Mouse (Mus musculus) intestine, embryonic 16.5 days (tissue): ENCODE measurements at regions not wholly inside any gene's neighbourhood (a gene's known extent, or its start where the extent isn't known, plus 50 kb on each side); places are given as distances from the start of the nearest gene placed in this dataset.

Experiments
- ATAC-seq: fragments of 200-750 bp; cut with Nextera tagmentation; 2 replicates; pipeline ENCODE4 v1.8.0; 2017; ENCODE audit warnings: moderate TSS enrichment, moderate library complexity
- H3K27ac ChIP-seq: fragments of 300-500 bp; sonication (generic); 2 replicates; pipeline ENCODE4 v1.5.1; 2014; ENCODE audit warnings: mild to moderate bottlenecking, low read length
- H3K27me3 ChIP-seq: fragments of 300-500 bp; sonication (generic); replicated peaks from 2 replicates; pipeline ENCODE4 v1.6.1; 2014; ENCODE audit warnings: low read length, control low read depth, mixed read lengths; ENCODE audit not compliant: control insufficient read depth, insufficient read depth
- H3K36me3 ChIP-seq: fragments of 300-500 bp; sonication (generic); 2 replicates; pipeline ENCODE4 v1.6.1; 2014; ENCODE audit warnings: low read length, control low read depth; ENCODE audit not compliant: control insufficient read depth, insufficient read depth
- H3K4me1 ChIP-seq: fragments of 300-500 bp; sonication (generic); 2 replicates; pipeline ENCODE4 v1.6.1; 2014; ENCODE audit warnings: low read length, control low read depth, mixed read lengths; ENCODE audit not compliant: control insufficient read depth, insufficient read depth
- H3K4me2 ChIP-seq: fragments of 300-500 bp; sonication (generic); 2 replicates; pipeline ENCODE4 v1.6.1; 2014; ENCODE audit warnings: low read depth, low read length, control low read depth
- H3K4me3 ChIP-seq: fragments of 300-500 bp; sonication (generic); 2 replicates; pipeline ENCODE4 v1.5.1; 2014; ENCODE audit warnings: mild to moderate bottlenecking, low read length
- H3K9ac ChIP-seq: fragments of 300-500 bp; sonication (generic); 2 replicates; pipeline ENCODE4 v1.6.1; 2014; ENCODE audit warnings: low read depth, low read length
- H3K9me3 ChIP-seq: fragments of 300-500 bp; sonication (generic); 2 replicates; pipeline ENCODE4 v1.6.1; 2016; ENCODE audit warnings: low read length, control low read depth; ENCODE audit not compliant: control insufficient read depth
- WGBS: fragments of 180-500 bp; shearing (Covaris S2); extraction: QIAGEN DNeasy Blood & Tissue Kit; methylation state at CpG from one replicate; pipeline ENCODE4 v1.1.7; 2014; 5-methylcytosine and 5-hydroxymethylcytosine counted together

- H3K4me1 ChIP-seq, result peaks cover 2% of the 10 kb centered on the region; the same call in 1 of the 2 replicates
- no peak overlapping the region for H3K4me3 ChIP-seq
- H3K9ac ChIP-seq, result no peak overlapping the region
- 75% methylated on average over 8 of the region's 8 CpGs for WGBS
- H3K9me3 ChIP-seq, result no peaks in the 10 kb centered on the region
- H3K36me3 ChIP-seq, result no peaks in the 10 kb centered on the region
- ATAC-seq, result no peak
- no peak overlapping the region for H3K4me2 ChIP-seq
- H3K27ac ChIP-seq, result no peak overlapping the region
- no peaks in the 10 kb centered on the region for H3K27me3 ChIP-seq
Observed at GRCm38 (mm10) chr11:17853246-17853804, 100.3 kb downstream of the Etaa1 start.

GRCm38 (mm10) chr11:17853832-17854231, 99.8 kb downstream of the Etaa1 start:
- ATAC-seq, result no peak

GRCm38 (mm10) chr11:17859364-17860131, 94.1 kb downstream of the Etaa1 start:
- Histone ChIP-seq H3K36me3 (no peaks in the 10 kb centered on the region), H3K27me3 (no peaks in the 10 kb centered on the region), H3K4me2 (no peak overlapping the region), H3K9ac (no peak overlapping the region), H3K9me3 (no peaks in the 10 kb centered on the region), H3K27ac (no peak overlapping the region), H3K4me1 (no peaks in the 10 kb centered on the region), H3K4me3 (no peak overlapping the region)
- 29% methylated on average over 9 of the region's 9 CpGs for WGBS
- peak; percentile 52; the same call in 1 of the 2 replicates for ATAC-seq

More at GRCm38 (mm10) chr11:17853832-17854231, 99.8 kb downstream of the Etaa1 start:
- no peak overlapping the region for H3K9ac ChIP-seq
- peaks cover 2% of the 10 kb centered on the region; the same call in 1 of the 2 replicates for H3K4me1 ChIP-seq
- 76% methylated on average over 3 of the region's 3 CpGs for WGBS
- H3K4me2 ChIP-seq, result no peak overlapping the region
- H3K27me3 ChIP-seq, result no peaks in the 10 kb centered on the region
- H3K27ac ChIP-seq, result no peak overlapping the region
- no peaks in the 10 kb centered on the region for H3K36me3 ChIP-seq
- H3K9me3 ChIP-seq, result no peaks in the 10 kb centered on the region
- H3K4me3 ChIP-seq, result no peak overlapping the region

GRCm38 (mm10) chr11:17864833-17865397, 88.8 kb downstream of the Etaa1 start:
- Histone ChIP-seq H3K4me2 (no peak overlapping the region), H3K4me3 (no peak overlapping the region), H3K27ac (no peak overlapping the region), H3K4me1 (no peaks in the 10 kb centered on the region), H3K9me3 (no peaks in the 10 kb centered on the region), H3K27me3 (no peaks in the 10 kb centered on the region), H3K9ac (no peak overlapping the region), H3K36me3 (no peaks in the 10 kb centered on the region)
- WGBS, result 26% methylated on average over 4 of the region's 4 CpGs
- no peak for ATAC-seq

GRCm38 (mm10) chr11:17870690-17871089, 83.0 kb downstream of the Etaa1 start:
- no peak overlapping the region for H3K9ac ChIP-seq
- WGBS, result 88% methylated on average over 2 of the region's 2 CpGs
- no peak overlapping the region for H3K4me2 ChIP-seq
- no peaks in the 10 kb centered on the region for H3K9me3 ChIP-seq
- no peak for ATAC-seq
- no peaks in the 10 kb centered on the region for H3K4me1 ChIP-seq
- no peak overlapping the region for H3K27ac ChIP-seq
- no peaks in the 10 kb centered on the region for H3K27me3 ChIP-seq
- H3K4me3 ChIP-seq, result no peak overlapping the region
- no peaks in the 10 kb centered on the region for H3K36me3 ChIP-seq

- ATAC-seq, result no peak
- no peak overlapping the region for H3K9ac ChIP-seq
- WGBS, result 71% methylated on average over 7 of the region's 7 CpGs
- no peaks in the 10 kb centered on the region for H3K9me3 ChIP-seq
- no peak overlapping the region for H3K27ac ChIP-seq
- no peaks in the 10 kb centered on the region for H3K4me1 ChIP-seq
- no peaks in the 10 kb centered on the region for H3K36me3 ChIP-seq
- H3K27me3 ChIP-seq, result no peaks in the 10 kb centered on the region
- no peak overlapping the region for H3K4me3 ChIP-seq
- no peak overlapping the region for H3K4me2 ChIP-seq
Observed at GRCm38 (mm10) chr11:17871920-17872319, 81.8 kb downstream of the Etaa1 start.

- no peak overlapping the region for H3K27ac ChIP-seq
- ATAC-seq, result no peak
- H3K4me1 ChIP-seq, result no peaks in the 10 kb centered on the region
- no peaks in the 10 kb centered on the region for H3K9me3 ChIP-seq
- WGBS, result 64% methylated on average over 1 of the region's 1 CpGs
- no peaks in the 10 kb centered on the region for H3K36me3 ChIP-seq
- H3K4me2 ChIP-seq, result no peak overlapping the region
- H3K27me3 ChIP-seq, result no peaks in the 10 kb centered on the region
- no peak overlapping the region for H3K4me3 ChIP-seq
- H3K9ac ChIP-seq, result no peak overlapping the region
Observed at GRCm38 (mm10) chr11:17883276-17883675, 70.4 kb downstream of the Etaa1 start.
